Mouse (Mus musculus) myocyte (in vitro differentiated cells): ENCODE measurements around the gene Rgs6. TPM values are rescaled to one million over a fixed set of nuclear protein-coding genes. Genes with fewer than 3 reads are reported as not detected.

Experiments used
- H3K27me3 ChIP-seq: one replicate; pipeline ENCODE4 v1.6.1; 2011; ENCODE audit not compliant: control insufficient read depth, insufficient read depth, insufficient read length
- H3K36me3 ChIP-seq: one replicate; pipeline ENCODE4 v1.6.1; 2011; ENCODE audit not compliant: control insufficient read depth, insufficient read depth
- H3K4me2 ChIP-seq: one replicate; pipeline ENCODE4 v1.6.1; 2011; ENCODE audit warnings: low read depth, control low read depth
- H3K4me3 ChIP-seq: one replicate; pipeline ENCODE4 v1.5.1; 2011; ENCODE audit warnings: mild to moderate bottlenecking, control low read depth, moderate library complexity
- H3K79me2 ChIP-seq: one replicate; pipeline ENCODE4 v1.6.1; 2011; ENCODE audit not compliant: control insufficient read depth, insufficient read depth
- H3ac ChIP-seq: one replicate; pipeline ENCODE4 v1.6.1; 2011; ENCODE audit not compliant: control insufficient read depth, insufficient read length
- CEBPB ChIP-seq: IDR thresholded peaks from 2 replicates; pipeline ENCODE4 v1.6.1; 2011; ENCODE audit warnings: mild to moderate bottlenecking, moderate library complexity; ENCODE audit not compliant: poor library complexity, insufficient read depth, severe bottlenecking
- E2F4 ChIP-seq: IDR thresholded peaks from one replicate; pipeline ENCODE4 v1.6.1; 2011; ENCODE audit warnings: mild to moderate bottlenecking, control low read depth, moderate library complexity; ENCODE audit not compliant: insufficient read depth
- MAX ChIP-seq: IDR thresholded peaks from one replicate; pipeline ENCODE4 v1.6.1; 2011; ENCODE audit warnings: low read depth, mild to moderate bottlenecking, control low read depth
- MYOD1 ChIP-seq, 3 experiments: IDR thresholded peaks; one replicate each; pipeline ENCODE4 v1.6.1; 2011; ENCODE audit warnings: control low read depth in 2 of 3, low read depth in 2 of 3, mild to moderate bottlenecking in 2 of 3, moderate library complexity in 1 of 3; ENCODE audit not compliant: insufficient read length in 2 of 3, control insufficient read depth in 1 of 3
- MYOG ChIP-seq, 3 experiments: IDR thresholded peaks; one replicate each; pipeline ENCODE4 v1.6.1; 2011; ENCODE audit warnings: control low read depth in 2 of 3, low read depth in 2 of 3, mild to moderate bottlenecking in 2 of 3; ENCODE audit not compliant: insufficient read length in 2 of 3, control insufficient read depth in 1 of 3, insufficient read depth in 1 of 3
- POLR2A ChIP-seq: IDR thresholded peaks from one replicate; pipeline ENCODE4 v1.6.1; 2011; ENCODE audit warnings: low read depth, mild to moderate bottlenecking, control low read depth, moderate library complexity; ENCODE audit not compliant: insufficient read length
- POLR2AphosphoS2 ChIP-seq: IDR thresholded peaks from one replicate; pipeline ENCODE4 v1.6.1; 2011; ENCODE audit warnings: low read depth, control low read depth; ENCODE audit not compliant: insufficient read length
- REST ChIP-seq: IDR thresholded peaks from one replicate; pipeline ENCODE4 v1.6.1; 2011; ENCODE audit warnings: mild to moderate bottlenecking, control low read depth, moderate library complexity; ENCODE audit not compliant: insufficient read depth, insufficient read length
- SRF ChIP-seq: IDR thresholded peaks from one replicate; pipeline ENCODE4 v1.6.1; 2011; ENCODE audit warnings: low read depth; ENCODE audit not compliant: control insufficient read depth, insufficient read length
- TCF12 ChIP-seq: IDR thresholded peaks from one replicate; pipeline ENCODE4 v1.6.1; 2011; ENCODE audit warnings: mild to moderate bottlenecking, control low read depth; ENCODE audit not compliant: poor library complexity, insufficient read depth, severe bottlenecking
- TCF3 ChIP-seq: IDR thresholded peaks from one replicate; pipeline ENCODE4 v1.6.1; 2011; ENCODE audit warnings: low read depth, control low read depth; ENCODE audit not compliant: insufficient read length
- USF1 ChIP-seq: IDR thresholded peaks from one replicate; pipeline ENCODE4 v1.6.1; 2011; ENCODE audit warnings: low read depth, mild to moderate bottlenecking, control low read depth, moderate library complexity
- polyA plus RNA-seq: library from polyadenylated mRNA; unstranded; fragments of >200 nt; fragmentation: generic; extraction: Trizol; gene quantifications from one replicate; pipeline ENCODE4 v1.2.1, GENCODE M21; 2012; ENCODE audit warnings: missing spikeins

Gene Rgs6
- polyA plus RNA-seq, 1 experiment: not detected

GRCm38 (mm10) chr12:82587348-82587895 lies 670 bp upstream of the Rgs6 start:
- TF ChIP-seq E2F4 (no peak), POLR2AphosphoS2 (no peak), POLR2A (no peak), MAX (no peak), REST (no peak), CEBPB (no peak), SRF (no peak), TCF3 (no peak), TCF12 (no peak)

GRCm38 (mm10) chr12:82588846-82589630 lies 946 bp downstream of the Rgs6 start:
- H3ac ChIP-seq: no peak overlapping the region
- H3K4me3 ChIP-seq: no peak overlapping the region
- no peaks in the 10 kb centered on the region for H3K79me2 ChIP-seq
- no peaks in the 10 kb centered on the region for H3K36me3 ChIP-seq
- no peak for TF ChIP-seq SRF
- TF ChIP-seq POLR2AphosphoS2: no peak
- TF ChIP-seq TCF3: no peak
- no peak for TF ChIP-seq REST
- no peak for TF ChIP-seq MAX
- TF ChIP-seq MYOD1 (IDR thresholded peaks at IDR 0.05; ENCODE audit: control insufficient read depth in 1 of 3, insufficient read length in 2 of 3, low read depth in 2 of 3): no peak
- TF ChIP-seq TCF12: no peak
- TF ChIP-seq MYOG (IDR thresholded peaks at IDR 0.05; ENCODE audit: control insufficient read depth in 1 of 3, insufficient read depth in 1 of 3, insufficient read length in 2 of 3, low read depth in 2 of 3): no peak
- TF ChIP-seq POLR2A: no peak
- TF ChIP-seq CEBPB: no peak
- TF ChIP-seq E2F4: no peak
- H3K4me2 ChIP-seq: no peak overlapping the region
- H3K27me3 ChIP-seq: no peaks in the 10 kb centered on the region

More at GRCm38 (mm10) chr12:82587348-82587895, 670 bp upstream of the Rgs6 start:
- H3K79me2 ChIP-seq: no peaks in the 10 kb centered on the region
- H3K36me3 ChIP-seq: no peaks in the 10 kb centered on the region
- no peak overlapping the region for H3ac ChIP-seq
- no peak overlapping the region for H3K4me2 ChIP-seq
- H3K27me3 ChIP-seq: no peaks in the 10 kb centered on the region
- H3K4me3 ChIP-seq: no peak overlapping the region

- Histone ChIP-seq H3K36me3 (no peaks in the 10 kb centered on the region), H3K79me2 (no peaks in the 10 kb centered on the region), H3K27me3 (no peaks in the 10 kb centered on the region), H3K4me2 (no peak overlapping the region), H3ac (no peak overlapping the region), H3K4me3 (no peak overlapping the region)
- no peak for TF ChIP-seq POLR2A
- no peak for TF ChIP-seq MYOD1 (IDR thresholded peaks at IDR 0.05; ENCODE audit: control insufficient read depth in 1 of 3, insufficient read length in 2 of 3, low read depth in 2 of 3)
- TF ChIP-seq CEBPB: no peak
- no peak for TF ChIP-seq TCF3
- no peak for TF ChIP-seq MAX
- TF ChIP-seq USF1: no peak
- no peak for TF ChIP-seq POLR2AphosphoS2
- no peak for TF ChIP-seq REST
- no peak for TF ChIP-seq MYOG (IDR thresholded peaks at IDR 0.05; ENCODE audit: control insufficient read depth in 1 of 3, insufficient read depth in 1 of 3, insufficient read length in 2 of 3, low read depth in 2 of 3)
- no peak for TF ChIP-seq TCF12
- TF ChIP-seq SRF: no peak
- no peak for TF ChIP-seq E2F4
Observed at GRCm38 (mm10) chr12:82599011-82599410, 10.9 kb downstream of the Rgs6 start.

GRCm38 (mm10) chr12:82600406-82600805 lies 12.3 kb downstream of the Rgs6 start:
- Histone ChIP-seq H3ac (no peak overlapping the region), H3K36me3 (no peaks in the 10 kb centered on the region), H3K4me3 (no peak overlapping the region), H3K27me3 (no peaks in the 10 kb centered on the region), H3K79me2 (no peaks in the 10 kb centered on the region), H3K4me2 (no peak overlapping the region)
- TF ChIP-seq MAX (no peak), REST (no peak), TCF12 (no peak), E2F4 (no peak), USF1 (no peak), CEBPB (no peak), MYOD1 (IDR thresholded peaks at IDR 0.05; ENCODE audit: control insufficient read depth in 1 of 3, insufficient read length in 2 of 3, low read depth in 2 of 3) (no peak)

- H3K4me2 ChIP-seq: no peak overlapping the region
- H3ac ChIP-seq: no peak overlapping the region
- no peaks in the 10 kb centered on the region for H3K27me3 ChIP-seq
- no peaks in the 10 kb centered on the region for H3K79me2 ChIP-seq
- no peak overlapping the region for H3K4me3 ChIP-seq
- TF ChIP-seq MYOD1 (IDR thresholded peaks at IDR 0.05; ENCODE audit: control insufficient read depth in 1 of 3, insufficient read length in 2 of 3, low read depth in 2 of 3) (no peak), USF1 (no peak), POLR2AphosphoS2 (no peak), MAX (no peak), TCF3 (no peak), SRF (no peak), MYOG (IDR thresholded peaks at IDR 0.05; ENCODE audit: control insufficient read depth in 1 of 3, insufficient read depth in 1 of 3, insufficient read length in 2 of 3, low read depth in 2 of 3) (no peak), E2F4 (no peak), REST (no peak), TCF12 (no peak), POLR2A (no peak), CEBPB (no peak)
- H3K36me3 ChIP-seq: no peaks in the 10 kb centered on the region
Observed at GRCm38 (mm10) chr12:82602823-82603222, 14.7 kb downstream of the Rgs6 start.
